Mouse (Mus musculus): ENCODE data around the gene Kyat1. TPM values are rescaled to one million over a fixed set of nuclear protein-coding genes. Genes with fewer than 3 reads are reported as not detected.

Gene Kyat1
- 11.3 and 11.4 TPM in 2 replicates for polyA plus RNA-seq (2016; fragmentation: Nextera tagmentation; extraction: Ambion mirVana)

GRCm38 (mm10) chr2:30205629-30206357, at the start of gene Kyat1:
Gene Kyat1, minus strand, starts transcription at chr2:30205847.
- Histone ChIP-seq H3K36me3 (no peaks in the 10 kb centered on the region), H3K27me3 (replicated peaks) (no peaks in the 10 kb centered on the region), H3K9ac (peak within 1 kb of the TSS; percentile 77), H3K4me2 (peak within 1 kb of the TSS; percentile 92), H3K9me3 (replicated peaks) (no peaks in the 10 kb centered on the region), H3K27ac (peak within 1 kb of the TSS; percentile 81), H3K4me3 (peak within 1 kb of the TSS; percentile 80), H3K4me1 (peaks cover 31% of the 10 kb centered on the region)
- 1% methylated on average over 44 of the region's 44 CpGs for WGBS (ENCODE audit: insufficient replicate concordance)
- ATAC-seq, result peak; percentile 90

- WGBS (ENCODE audit: insufficient replicate concordance), result 55% methylated on average over 5 of the region's 5 CpGs
- Histone ChIP-seq H3K36me3 (peaks cover 87% of the 10 kb centered on the region), H3K4me1 (peaks cover 48% of the 10 kb centered on the region), H3K27me3 (replicated peaks) (no peaks in the 10 kb centered on the region), H3K9me3 (replicated peaks) (no peaks in the 10 kb centered on the region), H3K27ac (no peak overlapping the region), H3K9ac (no peak overlapping the region), H3K4me2 (no peak overlapping the region), H3K4me3 (no peak overlapping the region)
- no peak for ATAC-seq
These were observed 48.2 kb upstream of the Kyat1 start for GRCm38 (mm10) chr2:30253809-30254208.

DNA sequence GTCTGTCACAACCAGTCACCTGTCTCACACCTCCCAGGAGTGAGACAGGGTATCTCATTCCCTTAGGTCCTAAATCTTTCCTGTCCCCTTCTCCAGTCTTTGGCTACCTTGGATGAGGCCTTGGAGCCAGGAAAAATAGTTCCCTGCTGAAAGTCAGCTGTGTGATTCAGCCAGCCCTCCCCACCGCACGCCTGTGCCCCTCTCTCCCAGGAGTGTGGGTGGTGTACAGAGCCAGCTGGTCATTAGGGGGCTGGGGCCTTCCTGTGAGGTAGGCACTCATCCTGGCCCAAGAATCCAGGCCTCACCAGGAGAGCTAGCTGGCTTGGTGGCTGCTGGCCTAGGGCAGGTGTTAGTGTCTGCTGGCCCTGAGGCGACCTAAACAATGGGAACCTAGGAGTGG, 46.9 kb upstream of the Kyat1 start:
- H3K9me3 ChIP-seq (replicated peaks), result no peaks in the 10 kb centered on the region
- 74% methylated on average over 3 of the region's 3 CpGs for whole genome bisulfite sequencing (ENCODE audit: insufficient replicate concordance)
- no peak for ATAC-seq
- no peak overlapping the region for H3K4me2 ChIP-seq
- H3K27ac ChIP-seq, result peak overlapping the region; percentile 17; the same call in 1 of the 2 replicates
- peaks cover 35% of the 10 kb centered on the region for H3K4me1 ChIP-seq
- no peaks in the 10 kb centered on the region for H3K27me3 ChIP-seq (replicated peaks)
- no peak overlapping the region for H3K4me3 ChIP-seq
- peaks cover 86% of the 10 kb centered on the region for H3K36me3 ChIP-seq
- H3K9ac ChIP-seq, result no peak overlapping the region

- H3K36me3 ChIP-seq, result peaks cover 80% of the 10 kb centered on the region
- peaks cover 35% of the 10 kb centered on the region for H3K4me1 ChIP-seq
- 55% methylated on average over 5 of the region's 5 CpGs for WGBS (ENCODE audit: insufficient replicate concordance)
- peak overlapping the region; percentile 40 for H3K4me2 ChIP-seq
- peak; percentile 81 for ATAC-seq
- no peaks in the 10 kb centered on the region for H3K27me3 ChIP-seq (replicated peaks)
- no peak overlapping the region for H3K4me3 ChIP-seq
- H3K9me3 ChIP-seq (replicated peaks), result no peaks in the 10 kb centered on the region
- H3K27ac ChIP-seq, result peak overlapping the region; percentile 17; the same call in 1 of the 2 replicates
- H3K9ac ChIP-seq, result peak overlapping the region; percentile 12
These were observed 45.9 kb upstream of the Kyat1 start for GRCm38 (mm10) chr2:30251417-30252104.

GRCm38 (mm10) chr2:30250166-30251128, 44.8 kb upstream of the Kyat1 start:
- no peak overlapping the region for H3K4me3 ChIP-seq
- no peak overlapping the region for H3K27ac ChIP-seq
- no peaks in the 10 kb centered on the region for H3K9me3 ChIP-seq (replicated peaks)
- no peak overlapping the region for H3K9ac ChIP-seq
- 82% methylated on average over 10 of the region's 10 CpGs for WGBS (ENCODE audit: insufficient replicate concordance)
- peaks cover 79% of the 10 kb centered on the region for H3K36me3 ChIP-seq
- H3K4me2 ChIP-seq, result no peak overlapping the region
- no peaks in the 10 kb centered on the region for H3K27me3 ChIP-seq (replicated peaks)
- H3K4me1 ChIP-seq, result peaks cover 41% of the 10 kb centered on the region
- no peak for ATAC-seq

DNA sequence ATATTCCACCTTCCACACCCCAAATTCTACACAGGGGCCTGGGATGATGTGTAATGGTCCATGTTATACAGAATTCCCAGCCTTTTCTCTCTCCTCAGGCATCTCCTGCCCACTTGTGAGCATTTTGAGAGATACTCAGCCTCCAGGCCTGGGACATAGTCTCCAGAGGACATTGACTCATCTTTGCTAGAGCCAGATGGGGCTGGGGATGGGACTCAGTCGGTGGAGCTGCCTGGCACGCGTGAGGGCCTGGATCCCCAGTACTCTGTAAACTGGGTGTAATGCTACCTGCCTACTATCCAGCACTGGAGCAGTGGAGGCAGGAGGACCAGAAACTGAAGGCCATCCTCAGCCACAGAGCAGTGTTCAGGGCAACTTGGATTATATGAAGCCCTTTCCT, 43.5 kb upstream of the Kyat1 start:
- H3K9me3 ChIP-seq (replicated peaks), result no peaks in the 10 kb centered on the region
- no peak overlapping the region for H3K9ac ChIP-seq
- no peaks in the 10 kb centered on the region for H3K27me3 ChIP-seq (replicated peaks)
- peaks cover 53% of the 10 kb centered on the region for H3K4me1 ChIP-seq
- ATAC-seq, result no peak
- peaks cover 79% of the 10 kb centered on the region for H3K36me3 ChIP-seq
- H3K4me2 ChIP-seq, result no peak overlapping the region
- H3K4me3 ChIP-seq, result no peak overlapping the region
- WGBS (ENCODE audit: insufficient replicate concordance), result 90% methylated on average over 3 of the region's 3 CpGs
- no peak overlapping the region for H3K27ac ChIP-seq

- no peak overlapping the region for H3K4me2 ChIP-seq
- no peak overlapping the region for H3K9ac ChIP-seq
- H3K27ac ChIP-seq, result no peak overlapping the region
- WGBS (ENCODE audit: insufficient replicate concordance), result 79% methylated on average over 4 of the region's 4 CpGs
- peaks cover 80% of the 10 kb centered on the region for H3K36me3 ChIP-seq
- H3K27me3 ChIP-seq (replicated peaks), result no peaks in the 10 kb centered on the region
- no peak overlapping the region for H3K4me3 ChIP-seq
- no peaks in the 10 kb centered on the region for H3K9me3 ChIP-seq (replicated peaks)
- no peak for ATAC-seq
- H3K4me1 ChIP-seq, result peaks cover 45% of the 10 kb centered on the region
These were observed 42.0 kb upstream of the Kyat1 start for GRCm38 (mm10) chr2:30247681-30248080.

DNA sequence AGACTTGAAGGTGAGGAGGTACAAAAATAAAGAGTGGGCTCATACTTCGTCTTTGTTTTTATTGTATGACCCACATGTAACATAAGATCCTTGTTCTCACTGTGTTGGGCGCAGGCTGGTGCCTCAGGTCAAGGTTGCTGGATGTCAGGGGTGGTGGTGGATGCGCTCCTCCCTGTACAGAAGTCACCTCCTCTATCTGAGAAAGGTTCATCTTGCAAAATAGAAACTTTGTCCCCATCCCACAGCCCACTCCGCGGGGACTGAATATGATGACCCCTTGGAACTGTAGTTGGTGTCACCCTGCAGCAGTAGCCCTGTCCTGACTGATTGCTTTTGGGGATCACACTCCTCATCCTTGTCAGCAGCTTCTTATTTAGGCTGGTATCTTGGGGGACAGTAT, 41.4 kb upstream of the Kyat1 start:
- Histone ChIP-seq H3K4me3 (no peak overlapping the region), H3K27me3 (replicated peaks) (no peaks in the 10 kb centered on the region), H3K9me3 (replicated peaks) (no peaks in the 10 kb centered on the region), H3K9ac (no peak overlapping the region), H3K36me3 (peaks cover 84% of the 10 kb centered on the region), H3K27ac (no peak overlapping the region), H3K4me2 (no peak overlapping the region), H3K4me1 (peaks cover 45% of the 10 kb centered on the region)
- WGBS (ENCODE audit: insufficient replicate concordance), result 84% methylated on average over 5 of the region's 5 CpGs
- ATAC-seq, result no peak

- peaks cover 44% of the 10 kb centered on the region for H3K4me1 ChIP-seq
- 0 out of 2 replicates have a peak, but pooled peaks have one; percentile 14 for ATAC-seq
- 74% methylated on average over 7 of the region's 7 CpGs for WGBS (ENCODE audit: insufficient replicate concordance)
- no peaks in the 10 kb centered on the region for H3K9me3 ChIP-seq (replicated peaks)
- H3K27ac ChIP-seq, result no peak overlapping the region
- peaks cover 91% of the 10 kb centered on the region for H3K36me3 ChIP-seq
- H3K9ac ChIP-seq, result no peak overlapping the region
- no peak overlapping the region for H3K4me2 ChIP-seq
- H3K27me3 ChIP-seq (replicated peaks), result no peaks in the 10 kb centered on the region
- H3K4me3 ChIP-seq, result no peak overlapping the region
These were observed 39.0 kb upstream of the Kyat1 start for GRCm38 (mm10) chr2:30244595-30245178.

DNA sequence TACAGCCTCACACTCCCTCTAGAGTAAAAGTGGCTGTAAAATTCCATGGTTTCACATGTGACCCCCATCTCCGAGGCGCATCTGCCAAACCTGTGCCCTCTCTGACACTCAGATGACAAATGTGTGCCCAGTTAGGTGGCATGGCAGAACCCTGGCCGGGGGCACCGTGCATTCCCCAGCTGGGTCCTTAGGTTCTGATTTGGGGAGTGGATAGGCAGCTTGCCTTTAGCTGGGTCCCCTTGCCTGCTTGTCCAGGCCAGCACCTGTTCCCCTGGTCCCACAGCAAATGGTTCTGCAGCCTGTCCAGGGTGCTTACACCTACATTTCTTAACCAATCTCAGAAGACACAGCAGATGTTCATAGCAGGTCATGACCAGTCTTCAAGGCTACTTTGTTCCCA, 37.7 kb upstream of the Kyat1 start:
- Histone ChIP-seq H3K9me3 (replicated peaks) (no peaks in the 10 kb centered on the region), H3K4me2 (no peak overlapping the region), H3K9ac (no peak overlapping the region), H3K36me3 (peaks cover 79% of the 10 kb centered on the region), H3K4me3 (no peak overlapping the region), H3K4me1 (peaks cover 57% of the 10 kb centered on the region), H3K27me3 (replicated peaks) (no peaks in the 10 kb centered on the region), H3K27ac (0 out of 2 replicates have a peak overlapping the region, but pooled peaks have one; percentile 41)
- 87% methylated on average over 4 of the region's 4 CpGs for WGBS (ENCODE audit: insufficient replicate concordance)
- ATAC-seq, result no peak

GRCm38 (mm10) chr2:30242509-30242908, 36.9 kb upstream of the Kyat1 start:
- peak overlapping the region; percentile 41; the same call in 1 of the 2 replicates for H3K27ac ChIP-seq
- H3K27me3 ChIP-seq (replicated peaks), result no peaks in the 10 kb centered on the region
- WGBS (ENCODE audit: insufficient replicate concordance), result 59% methylated on average over 4 of the region's 4 CpGs
- H3K9me3 ChIP-seq (replicated peaks), result no peaks in the 10 kb centered on the region
- no peak for ATAC-seq
- no peak overlapping the region for H3K9ac ChIP-seq
- peaks cover 70% of the 10 kb centered on the region for H3K36me3 ChIP-seq
- no peak overlapping the region for H3K4me2 ChIP-seq
- H3K4me1 ChIP-seq, result peaks cover 61% of the 10 kb centered on the region
- no peak overlapping the region for H3K4me3 ChIP-seq
